Mouse (Mus musculus) limb, embryonic 15.5 days (tissue): ENCODE results near the gene Trip12. TPM values are rescaled to one million over a fixed set of nuclear protein-coding genes. Genes with fewer than 3 reads are reported as not detected.

Source experiments
- ATAC-seq: fragments of 200-750 bp; cut with Nextera tagmentation; 2 replicates; pipeline ENCODE4 v1.8.0; 2017; ENCODE audit warnings: low read depth, moderate TSS enrichment; ENCODE audit not compliant: insufficient number of reproducible peaks, low FRiP score, low TSS enrichment
- H3K27ac ChIP-seq: fragments of 300-500 bp; sonication (generic); 2 replicates; pipeline ENCODE4 v1.5.1; 2015; ENCODE audit warnings: moderate library complexity, mild to moderate bottlenecking, inconsistent platforms
- H3K27me3 ChIP-seq: fragments of 300-500 bp; sonication (generic); 2 replicates; pipeline ENCODE4 v1.6.1; 2015; ENCODE audit warnings: inconsistent platforms
- H3K36me3 ChIP-seq: fragments of 300-500 bp; sonication (generic); 2 replicates; pipeline ENCODE4 v1.6.1; 2015; ENCODE audit warnings: inconsistent platforms
- H3K4me1 ChIP-seq: fragments of 300-500 bp; sonication (generic); 2 replicates; pipeline ENCODE4 v1.6.1; 2015; ENCODE audit warnings: inconsistent platforms
- H3K4me2 ChIP-seq: fragments of 300-500 bp; sonication (generic); 2 replicates; pipeline ENCODE4 v1.6.1; 2015; ENCODE audit warnings: mild to moderate bottlenecking, inconsistent platforms
- H3K4me3 ChIP-seq: fragments of 300-500 bp; sonication (generic); 2 replicates; pipeline ENCODE4 v1.5.1; 2015; ENCODE audit warnings: mild to moderate bottlenecking, inconsistent platforms
- H3K9ac ChIP-seq: fragments of 300-500 bp; sonication (generic); 2 replicates; pipeline ENCODE4 v1.6.1; 2015; ENCODE audit warnings: inconsistent platforms
- H3K9me3 ChIP-seq: fragments of 300-500 bp; sonication (generic); 2 replicates; pipeline ENCODE4 v1.6.1; 2016; ENCODE audit warnings: inconsistent platforms
- WGBS: fragments of 180-500 bp; shearing (Covaris S2); methylation state at CpG from one replicate; pipeline ENCODE4 v1.1.7; 2015; 5-methylcytosine and 5-hydroxymethylcytosine counted together
- polyA plus RNA-seq: library from polyadenylated mRNA; unstranded; fragments of >200 nt; fragmentation: Nextera tagmentation; extraction: Ambion mirVana; gene quantifications from 2 replicates; pipeline ENCODE4 v1.2.1, GENCODE M21; 2015

Trip12 gene
- polyA plus RNA-seq, 1 experiment from 2014 or later: 62.0 TPM

DNA sequence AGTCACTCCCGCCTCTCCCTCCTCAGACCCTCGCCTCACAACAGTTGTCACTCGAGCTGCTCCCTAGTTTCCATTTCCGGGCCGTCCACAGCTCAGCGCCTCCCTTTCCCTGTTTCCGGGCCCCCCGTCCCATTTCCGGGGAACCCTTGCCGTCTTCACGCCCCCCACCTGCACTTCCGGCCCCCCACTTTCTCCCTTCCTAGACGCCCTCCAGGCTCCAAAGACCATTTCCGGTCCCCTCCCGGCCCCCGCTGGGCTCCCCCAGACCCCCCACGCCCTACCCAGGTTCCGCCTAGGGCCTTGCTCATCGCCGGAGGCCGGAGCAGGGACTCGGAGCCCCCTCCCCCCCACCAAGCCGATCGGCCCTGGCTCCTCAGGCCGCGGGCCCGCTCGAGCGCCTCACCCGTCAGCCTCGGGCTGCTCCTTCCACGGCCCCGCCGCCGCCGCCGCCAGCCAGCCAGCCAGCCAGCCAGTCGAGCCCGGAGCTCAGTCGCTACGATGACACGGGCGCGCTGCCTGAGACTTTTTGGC, 1.6 kb downstream of the Trip12 start:
- Histone ChIP-seq H3K27me3 (no peaks in the 10 kb centered on the region), H3K4me1 (peaks cover 7% of the 10 kb centered on the region; the same call in 1 of the 2 replicates), H3K9me3 (no peaks in the 10 kb centered on the region), H3K4me3 (peak overlapping the region; percentile 94), H3K36me3 (peaks cover under 1% of the 10 kb centered on the region; the same call in 1 of the 2 replicates), H3K27ac (peak overlapping the region; percentile 98), H3K9ac (peak overlapping the region; percentile 89), H3K4me2 (peak overlapping the region; percentile 54)
- peak; percentile 35; the same call in 1 of the 2 replicates for ATAC-seq
- under 1% methylated on average over 44 of the region's 44 CpGs for WGBS

DNA sequence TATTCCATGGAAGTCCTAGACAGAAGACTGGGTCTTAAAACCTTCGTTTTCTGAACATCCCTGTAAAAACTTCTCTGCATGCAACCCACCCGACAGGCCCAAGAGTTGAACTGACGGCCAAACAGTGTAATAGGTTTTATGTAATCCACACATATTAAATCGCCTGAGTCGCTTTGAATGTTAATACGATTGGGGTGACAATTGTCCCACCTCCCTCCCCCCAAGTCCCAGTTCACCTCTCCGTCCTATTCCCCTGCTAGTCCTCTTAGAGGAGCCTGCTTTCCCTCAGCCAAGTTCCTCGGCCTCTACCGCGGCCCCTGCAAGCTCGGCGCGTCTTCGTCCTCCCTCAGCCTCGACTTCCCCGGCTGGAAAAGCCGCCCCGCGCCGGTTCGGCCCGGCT, 2.2 kb downstream of the Trip12 start:
- Histone ChIP-seq H3K36me3 (peaks cover 4% of the 10 kb centered on the region), H3K27me3 (no peaks in the 10 kb centered on the region), H3K4me3 (peak overlapping the region; percentile 94), H3K4me2 (peak overlapping the region; percentile 54), H3K9me3 (no peaks in the 10 kb centered on the region), H3K4me1 (peaks cover 7% of the 10 kb centered on the region; the same call in 1 of the 2 replicates), H3K9ac (peak overlapping the region; percentile 89), H3K27ac (peak overlapping the region; percentile 98)
- 0% methylated on average over 22 of the region's 22 CpGs for WGBS
- no peak for ATAC-seq

DNA sequence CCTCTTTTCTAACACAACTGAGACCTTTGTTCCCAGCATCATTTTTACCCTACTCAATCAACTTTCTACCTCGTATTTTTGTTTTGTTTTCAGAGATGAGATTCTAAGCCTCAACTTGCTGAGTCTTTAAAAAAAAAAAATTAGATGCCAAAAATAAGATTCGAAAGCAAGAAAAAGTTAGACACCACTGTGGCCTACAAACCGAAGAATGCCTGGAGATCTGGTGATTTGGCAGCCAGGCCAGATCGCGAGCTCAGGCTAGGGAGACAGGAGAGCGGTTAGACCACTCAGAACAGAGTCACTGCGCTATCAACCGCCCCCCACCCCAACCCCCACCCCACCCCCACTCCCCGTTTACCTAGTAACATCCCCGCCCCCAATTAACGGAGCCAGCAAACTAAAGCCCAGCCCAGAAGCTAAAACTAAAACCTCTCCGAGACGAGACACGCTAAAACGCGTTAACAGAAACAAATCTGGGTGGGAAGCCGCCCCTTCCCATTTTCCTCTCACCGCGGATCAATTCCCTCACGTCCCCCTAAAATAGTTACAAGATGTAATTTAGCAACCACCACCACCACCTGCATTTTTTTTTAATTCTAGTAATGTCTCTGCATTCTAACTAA, 2.7 kb downstream of the Trip12 start:
- Histone ChIP-seq H3K4me3 (peak overlapping the region; percentile 94), H3K27me3 (no peaks in the 10 kb centered on the region), H3K9me3 (no peaks in the 10 kb centered on the region), H3K4me1 (peaks cover 7% of the 10 kb centered on the region; the same call in 1 of the 2 replicates), H3K4me2 (peak overlapping the region; percentile 54), H3K9ac (no peak overlapping the region), H3K36me3 (peaks cover 8% of the 10 kb centered on the region), H3K27ac (peak overlapping the region; percentile 98)
- 3% methylated on average over 20 of the region's 20 CpGs for WGBS
- no peak for ATAC-seq

DNA sequence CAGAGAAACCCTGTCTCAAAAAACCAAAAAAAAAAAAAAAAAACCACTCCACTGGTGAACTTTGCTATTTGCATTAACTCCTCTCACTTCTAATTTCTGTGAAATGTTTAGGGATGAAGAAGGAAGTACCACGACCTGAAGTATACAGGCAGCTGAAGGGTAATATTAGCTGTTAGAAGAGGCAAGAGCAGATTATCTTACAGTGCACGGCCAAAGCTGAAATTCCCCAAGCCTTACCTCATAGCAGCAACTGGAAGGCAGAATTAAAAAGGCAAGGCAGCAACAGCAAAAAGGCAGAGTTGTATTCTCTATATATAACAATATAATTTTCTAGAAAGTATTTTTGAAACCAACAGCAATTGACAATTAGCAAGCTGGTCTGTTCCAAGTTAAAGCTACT, 15.2 kb downstream of the Trip12 start:
- H3K9me3 ChIP-seq: no peaks in the 10 kb centered on the region
- no peaks in the 10 kb centered on the region for H3K27me3 ChIP-seq
- H3K9ac ChIP-seq: no peak overlapping the region
- H3K27ac ChIP-seq: no peak overlapping the region
- no peaks in the 10 kb centered on the region for H3K4me1 ChIP-seq
- no peak overlapping the region for H3K4me2 ChIP-seq
- 56% methylated on average over 2 of the region's 2 CpGs for WGBS
- no peak overlapping the region for H3K4me3 ChIP-seq
- peaks cover 22% of the 10 kb centered on the region for H3K36me3 ChIP-seq
- ATAC-seq: no peak

DNA sequence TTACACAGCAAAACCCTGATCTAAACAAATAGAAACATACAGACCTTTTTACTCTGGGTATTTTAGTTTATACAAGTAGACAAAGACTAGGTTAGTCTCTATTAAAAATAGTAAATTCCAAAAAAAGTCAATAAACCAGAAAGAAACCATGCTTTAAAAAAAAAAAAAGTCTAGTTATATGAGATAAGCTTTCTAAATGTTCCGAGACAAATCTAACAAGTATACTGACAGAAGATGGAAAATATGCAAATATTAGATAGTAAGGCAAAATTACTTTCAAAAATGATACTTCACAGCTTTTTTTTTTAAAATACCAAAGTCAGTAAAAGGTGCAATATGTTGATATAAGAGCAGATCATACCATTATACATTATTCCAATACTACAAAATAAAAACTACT, 22.7 kb downstream of the Trip12 start:
- no peak for ATAC-seq
- no peaks in the 10 kb centered on the region for H3K27me3 ChIP-seq
- H3K4me3 ChIP-seq: no peak overlapping the region
- 0 out of 2 replicates have a peak, but pooled peaks cover 6% of the 10 kb centered on the region for H3K36me3 ChIP-seq
- no peak overlapping the region for H3K9ac ChIP-seq
- no peaks in the 10 kb centered on the region for H3K4me1 ChIP-seq
- no peak overlapping the region for H3K4me2 ChIP-seq
- H3K9me3 ChIP-seq: no peaks in the 10 kb centered on the region
- H3K27ac ChIP-seq: no peak overlapping the region
- 93% methylated on average over 1 of the region's 1 CpGs for WGBS

DNA sequence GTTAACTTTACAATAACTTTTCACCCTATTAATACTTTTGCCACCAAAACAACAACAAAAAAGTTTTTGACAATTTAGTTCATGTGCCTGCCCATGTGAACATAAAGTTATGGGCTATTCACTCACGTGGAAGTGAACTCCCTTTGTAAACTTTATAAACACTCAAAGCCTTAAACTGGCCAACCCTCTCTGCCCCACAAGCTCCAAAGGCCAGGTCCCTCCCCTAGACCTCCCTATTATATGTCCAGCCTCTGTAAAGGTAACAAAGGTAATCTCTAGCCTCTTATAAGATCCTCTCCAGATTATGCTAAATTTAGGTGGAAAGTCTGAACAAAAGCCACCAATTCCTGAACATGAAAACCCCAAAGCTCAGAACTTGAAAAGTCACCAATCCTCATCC, 36.5 kb downstream of the Trip12 start:
- whole genome bisulfite sequencing: 82% methylated on average over 1 of the region's 1 CpGs
- H3K36me3 ChIP-seq: no peaks in the 10 kb centered on the region
- H3K27me3 ChIP-seq: no peaks in the 10 kb centered on the region
- no peak overlapping the region for H3K4me3 ChIP-seq
- no peaks in the 10 kb centered on the region for H3K4me1 ChIP-seq
- no peak overlapping the region for H3K9ac ChIP-seq
- H3K9me3 ChIP-seq: no peaks in the 10 kb centered on the region
- ATAC-seq: no peak
- H3K27ac ChIP-seq: no peak overlapping the region
- no peak overlapping the region for H3K4me2 ChIP-seq

DNA sequence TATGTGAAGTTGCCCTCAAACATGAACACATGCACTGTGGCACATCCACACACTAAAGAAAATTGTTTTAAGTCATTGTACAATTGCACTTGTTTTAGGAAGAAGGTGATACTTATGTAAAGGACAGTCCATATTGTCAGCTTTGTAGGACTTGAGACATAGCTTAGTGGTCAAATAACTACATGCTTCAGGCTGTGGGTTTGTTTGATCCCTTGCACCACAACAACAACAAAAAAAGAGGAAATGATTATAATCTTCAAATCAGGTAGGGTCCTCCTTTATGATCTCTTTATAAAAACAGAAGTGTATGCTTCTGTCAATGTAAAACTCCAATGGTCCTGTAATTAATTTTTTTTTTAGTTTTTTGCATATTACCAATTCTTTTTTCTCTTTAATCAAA, 41.1 kb downstream of the Trip12 start:
- no peak overlapping the region for H3K4me2 ChIP-seq
- H3K27me3 ChIP-seq: no peaks in the 10 kb centered on the region
- no peaks in the 10 kb centered on the region for H3K4me1 ChIP-seq
- peaks cover under 1% of the 10 kb centered on the region; the same call in 1 of the 2 replicates for H3K36me3 ChIP-seq
- no peak overlapping the region for H3K9ac ChIP-seq
- H3K4me3 ChIP-seq: no peak overlapping the region
- ATAC-seq: no peak
- no peaks in the 10 kb centered on the region for H3K9me3 ChIP-seq
- H3K27ac ChIP-seq: no peak overlapping the region

DNA sequence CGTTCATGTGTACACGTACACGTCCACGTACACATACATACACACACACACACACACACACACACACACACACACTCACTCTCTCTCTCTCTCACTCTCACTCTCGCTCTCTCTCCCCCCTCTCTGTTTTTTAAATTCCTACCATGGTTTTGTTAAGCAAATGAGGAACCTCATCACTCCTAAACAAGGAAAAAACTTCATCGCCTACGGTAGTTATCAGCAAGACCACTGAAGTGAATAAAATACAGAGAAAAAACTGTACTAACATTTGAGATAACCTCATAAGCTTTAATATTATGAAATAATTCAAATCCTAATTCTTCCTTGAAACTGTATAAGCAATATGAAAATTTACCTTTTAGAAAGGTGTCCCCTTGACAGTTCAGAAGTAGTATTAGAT, 45.0 kb downstream of the Trip12 start:
- H3K27me3 ChIP-seq: no peaks in the 10 kb centered on the region
- 94% methylated on average over 7 of the region's 7 CpGs for WGBS

DNA sequence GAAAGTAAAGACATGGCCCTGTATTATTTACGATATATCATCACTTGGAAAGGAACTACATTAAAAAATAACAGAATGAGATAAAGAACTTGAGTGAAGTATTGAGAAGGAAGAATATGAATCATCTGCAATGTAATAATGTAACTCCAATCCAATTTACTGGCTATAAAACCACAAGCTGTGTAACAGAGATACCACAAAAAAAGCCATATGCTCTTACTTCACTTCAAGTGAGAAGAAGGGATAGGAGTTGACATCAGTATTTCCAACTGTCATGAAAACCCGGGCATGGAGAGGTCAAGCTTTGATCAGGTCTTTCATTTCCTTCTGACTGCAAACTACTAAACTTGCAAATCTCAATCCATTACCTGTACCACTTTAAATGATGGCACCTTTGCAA, 48.9 kb downstream of the Trip12 start:
- no peak for ATAC-seq
- H3K9me3 ChIP-seq: no peaks in the 10 kb centered on the region
- no peaks in the 10 kb centered on the region for H3K4me1 ChIP-seq
- WGBS: 91% methylated on average over 2 of the region's 2 CpGs
- H3K27me3 ChIP-seq: no peaks in the 10 kb centered on the region
- H3K4me3 ChIP-seq: no peak overlapping the region
- no peak overlapping the region for H3K27ac ChIP-seq
- no peak overlapping the region for H3K9ac ChIP-seq
- peaks cover 47% of the 10 kb centered on the region for H3K36me3 ChIP-seq
- no peak overlapping the region for H3K4me2 ChIP-seq

More for the DNA sequence above, 45.0 kb downstream of the Trip12 start:
- peaks cover 29% of the 10 kb centered on the region for H3K36me3 ChIP-seq
- no peaks in the 10 kb centered on the region for H3K9me3 ChIP-seq
- no peak overlapping the region for H3K4me2 ChIP-seq
- H3K4me1 ChIP-seq: no peaks in the 10 kb centered on the region
- no peak for ATAC-seq
- H3K27ac ChIP-seq: no peak overlapping the region
- H3K4me3 ChIP-seq: no peak overlapping the region
- no peak overlapping the region for H3K9ac ChIP-seq

DNA sequence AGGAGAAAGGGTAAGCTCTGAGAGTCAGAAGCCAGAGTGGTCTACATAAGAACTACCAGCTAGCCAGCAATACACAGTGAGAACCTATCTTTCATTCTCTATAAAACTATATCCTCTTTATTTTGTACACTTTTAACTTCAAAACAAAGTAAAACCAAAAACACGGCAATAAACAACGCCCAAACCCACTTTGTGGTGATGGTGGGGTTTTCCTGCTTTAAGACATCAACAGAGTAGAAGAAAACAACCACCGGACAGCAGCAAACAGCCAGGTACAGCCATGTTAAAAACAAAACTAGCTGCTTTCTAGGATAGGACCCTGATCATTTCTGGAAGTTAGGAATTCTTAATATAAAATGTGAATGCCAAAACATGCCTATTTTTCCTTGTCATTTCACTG, 59.7 kb downstream of the Trip12 start:
- H3K9me3 ChIP-seq: no peaks in the 10 kb centered on the region
- H3K9ac ChIP-seq: no peak overlapping the region
- no peaks in the 10 kb centered on the region for H3K4me1 ChIP-seq
- no peak overlapping the region for H3K27ac ChIP-seq
- H3K36me3 ChIP-seq: peaks cover 10% of the 10 kb centered on the region; the same call in 1 of the 2 replicates
- 92% methylated on average over 3 of the region's 3 CpGs for WGBS
- H3K4me2 ChIP-seq: no peak overlapping the region
- ATAC-seq: no peak
- no peak overlapping the region for H3K4me3 ChIP-seq
- H3K27me3 ChIP-seq: no peaks in the 10 kb centered on the region

DNA sequence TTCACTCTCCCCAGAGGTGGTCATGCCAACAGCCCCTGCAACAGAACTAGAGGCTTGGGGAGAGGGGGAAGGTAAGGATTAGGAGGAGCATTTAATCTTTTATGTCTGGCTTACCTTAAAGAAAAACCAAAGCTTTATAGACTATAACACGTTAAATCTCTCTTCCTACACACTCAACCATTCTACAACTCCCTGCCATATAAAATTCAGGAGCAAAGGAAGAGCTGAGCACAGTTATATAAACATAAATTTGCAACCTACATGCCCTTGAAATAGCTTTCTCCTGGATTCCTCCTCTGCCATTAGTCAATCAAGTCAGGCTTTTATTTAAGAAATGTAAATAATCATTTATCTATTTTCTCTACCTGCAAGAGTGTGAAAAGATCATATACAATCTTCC, 62.9 kb downstream of the Trip12 start:
- 71% methylated on average over 1 of the region's 1 CpGs for WGBS
- H3K27me3 ChIP-seq: no peaks in the 10 kb centered on the region
- no peaks in the 10 kb centered on the region for H3K4me1 ChIP-seq
- H3K27ac ChIP-seq: no peak overlapping the region
- no peak overlapping the region for H3K9ac ChIP-seq
- peaks cover 12% of the 10 kb centered on the region; the same call in 1 of the 2 replicates for H3K36me3 ChIP-seq
- H3K9me3 ChIP-seq: no peaks in the 10 kb centered on the region
- H3K4me2 ChIP-seq: no peak overlapping the region
- ATAC-seq: no peak
- H3K4me3 ChIP-seq: no peak overlapping the region

DNA sequence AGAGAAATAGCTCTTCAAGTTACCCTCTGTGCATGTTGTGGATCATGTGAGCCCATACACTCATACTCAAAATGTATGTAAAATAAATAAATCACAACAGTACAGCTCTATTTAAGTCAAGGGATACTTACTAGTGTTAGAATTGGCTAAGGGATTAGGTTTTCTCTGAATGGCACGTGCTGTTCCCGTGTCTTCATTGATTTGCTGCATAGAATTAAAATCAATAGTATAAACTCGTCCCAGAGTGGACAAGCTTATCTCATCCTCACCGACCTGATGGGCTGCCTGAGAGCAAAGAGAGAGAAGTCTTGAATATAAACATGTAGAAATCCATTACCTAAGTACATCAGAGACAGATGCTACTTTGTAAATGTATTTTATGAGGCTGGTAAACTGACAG, 81.5 kb downstream of the Trip12 start:
- Histone ChIP-seq H3K27me3 (no peaks in the 10 kb centered on the region), H3K4me1 (no peaks in the 10 kb centered on the region), H3K9me3 (no peaks in the 10 kb centered on the region), H3K4me2 (no peak overlapping the region), H3K27ac (no peak overlapping the region), H3K36me3 (peaks cover 52% of the 10 kb centered on the region), H3K4me3 (no peak overlapping the region), H3K9ac (no peak overlapping the region)
- ATAC-seq: no peak
- 91% methylated on average over 4 of the region's 4 CpGs for WGBS
